Mouse (Mus musculus) erythroblast, embryonic 14.5 days (primary cell): Measurements from ENCODE around the gene Lysmd1.

Source experiments
- GATA1 ChIP-seq: IDR thresholded peaks from 2 replicates; pipeline ENCODE4 v1.6.1; 2012; ENCODE audit warnings: low read length, inconsistent platforms, mixed read lengths
- TAL1 ChIP-seq: IDR thresholded peaks from 3 replicates; pipeline ENCODE4 v1.6.1; 2012; ENCODE audit warnings: low read length, inconsistent platforms, mixed read lengths

DNA sequence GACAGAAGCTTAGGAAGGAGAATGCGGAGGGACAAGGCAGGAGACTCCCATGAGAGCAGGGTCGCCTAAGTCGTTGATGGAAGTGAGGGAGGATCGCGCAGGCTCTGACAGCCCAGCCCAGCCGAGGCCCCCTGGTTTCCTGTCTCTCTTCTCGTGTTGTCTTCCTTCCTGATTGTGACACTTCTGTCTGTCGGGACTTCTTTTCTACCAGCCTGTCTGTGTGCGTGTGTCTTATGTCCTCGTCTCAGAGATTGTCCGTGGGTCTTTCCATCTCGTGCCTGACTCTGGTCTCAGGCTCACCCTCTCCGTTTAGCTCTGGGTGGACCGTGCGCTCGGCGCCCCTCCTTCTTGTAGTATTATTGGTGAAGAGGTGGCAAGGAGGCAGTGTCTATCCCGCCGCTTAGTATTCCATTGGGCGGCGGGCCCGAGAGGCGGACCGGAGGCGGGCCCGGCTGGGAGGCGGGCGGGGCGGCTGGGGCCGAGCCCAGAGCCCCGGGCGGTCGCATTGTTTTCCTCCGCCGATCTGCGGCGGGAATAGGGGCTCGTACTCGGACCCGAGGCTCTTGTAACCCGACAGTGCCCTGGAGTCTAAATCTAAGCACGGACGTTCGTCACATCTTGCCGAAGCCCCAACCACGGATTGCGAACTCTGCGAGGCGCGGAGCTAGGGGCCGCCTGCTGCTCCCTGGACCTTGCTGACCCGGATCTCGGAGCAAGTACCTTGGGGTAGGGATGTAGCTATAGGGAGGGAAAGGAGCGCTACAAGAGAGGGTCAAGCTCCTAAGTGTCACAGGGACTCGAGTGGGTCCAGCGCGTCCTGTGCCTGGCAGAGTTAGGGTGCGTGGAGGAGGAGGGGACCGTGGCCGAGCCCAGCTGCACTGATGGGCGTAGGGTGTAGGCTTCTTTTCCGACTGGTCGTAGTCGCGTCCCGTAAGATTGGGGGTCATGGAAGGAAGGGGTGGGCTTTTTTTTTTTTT lies 26.4 kb downstream of the Lysmd1 start, which contains the start of gene Sema6c:
- TF ChIP-seq GATA1 (no peak), TAL1 (no peak)
